Mouse (Mus musculus): ENCODE measurements at regions not wholly inside any gene's neighbourhood (a gene's known extent, or its start where the extent isn't known, plus 50 kb on each side); places are given as distances from the start of the nearest gene placed in this dataset.

DNA sequence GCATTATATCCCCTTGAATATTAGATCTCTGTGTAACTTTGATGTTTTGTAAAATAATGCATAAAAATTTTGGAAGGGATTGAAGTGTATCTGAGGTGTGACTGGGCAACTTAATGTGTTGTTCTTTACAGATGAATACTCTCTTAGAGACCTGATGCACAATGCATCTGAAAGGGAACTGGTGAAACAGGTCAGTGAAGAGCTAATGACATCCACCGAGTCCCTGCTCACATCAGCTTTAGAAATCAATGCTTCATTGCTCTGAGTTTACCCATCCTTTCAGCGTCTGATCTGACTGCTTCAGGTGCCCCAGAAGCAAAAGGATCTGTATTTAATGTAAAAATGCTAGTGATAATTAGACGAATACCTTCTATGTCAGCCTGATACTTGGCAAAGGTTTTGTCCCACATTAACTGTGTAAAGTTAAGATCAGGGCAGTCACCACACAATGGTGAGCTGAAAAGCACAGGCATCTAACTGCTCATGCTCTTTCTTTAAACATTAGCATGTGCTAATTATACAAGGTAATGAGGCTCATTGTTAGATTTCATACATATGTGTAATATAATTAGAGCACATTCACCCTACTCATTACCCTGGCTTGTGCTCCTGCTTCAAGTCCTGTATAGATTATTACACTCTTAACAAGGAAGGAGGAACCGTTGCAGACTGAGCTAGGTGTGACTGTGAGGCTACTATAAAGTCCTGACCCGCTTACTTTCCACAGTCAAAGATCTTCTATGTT lies 204.6 kb upstream of the Tlr4 start:
- no peak for ATAC-seq (ENCODE audit: insufficient number of reproducible peaks, low FRiP score, low TSS enrichment)

DNA sequence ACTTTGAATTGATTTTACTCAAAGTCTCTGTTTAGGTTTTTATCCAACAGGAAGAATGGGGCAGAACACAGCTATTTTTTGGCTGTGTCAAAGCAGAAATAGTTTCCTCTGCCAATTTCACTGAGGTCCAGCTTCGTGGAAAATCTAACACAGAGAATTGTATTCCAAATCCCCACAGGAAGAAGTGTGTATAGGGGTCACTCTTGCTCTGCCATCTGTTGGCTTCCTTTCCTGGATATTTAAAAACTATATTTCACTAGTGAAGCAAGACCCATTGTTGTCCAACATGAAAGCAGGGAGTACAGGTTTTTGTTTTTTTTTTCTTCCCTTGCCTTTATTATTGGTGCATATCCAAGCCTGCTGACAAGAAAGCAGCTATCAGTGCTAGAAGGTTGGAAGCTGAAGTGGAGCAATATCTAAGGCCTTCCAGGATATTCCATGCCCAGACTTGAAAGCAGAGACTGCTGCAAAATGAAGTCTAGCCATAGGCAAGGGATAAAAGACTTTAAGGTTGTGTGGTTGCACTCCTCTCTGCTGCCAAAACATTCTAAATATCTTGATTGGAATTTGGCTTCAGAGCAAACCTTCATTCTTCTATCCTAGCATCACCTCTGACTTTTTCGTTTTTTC lies 208.5 kb upstream of the Tlr4 start:
- ATAC-seq (ENCODE audit: insufficient number of reproducible peaks, low FRiP score, low TSS enrichment), result peak; percentile 88

DNA sequence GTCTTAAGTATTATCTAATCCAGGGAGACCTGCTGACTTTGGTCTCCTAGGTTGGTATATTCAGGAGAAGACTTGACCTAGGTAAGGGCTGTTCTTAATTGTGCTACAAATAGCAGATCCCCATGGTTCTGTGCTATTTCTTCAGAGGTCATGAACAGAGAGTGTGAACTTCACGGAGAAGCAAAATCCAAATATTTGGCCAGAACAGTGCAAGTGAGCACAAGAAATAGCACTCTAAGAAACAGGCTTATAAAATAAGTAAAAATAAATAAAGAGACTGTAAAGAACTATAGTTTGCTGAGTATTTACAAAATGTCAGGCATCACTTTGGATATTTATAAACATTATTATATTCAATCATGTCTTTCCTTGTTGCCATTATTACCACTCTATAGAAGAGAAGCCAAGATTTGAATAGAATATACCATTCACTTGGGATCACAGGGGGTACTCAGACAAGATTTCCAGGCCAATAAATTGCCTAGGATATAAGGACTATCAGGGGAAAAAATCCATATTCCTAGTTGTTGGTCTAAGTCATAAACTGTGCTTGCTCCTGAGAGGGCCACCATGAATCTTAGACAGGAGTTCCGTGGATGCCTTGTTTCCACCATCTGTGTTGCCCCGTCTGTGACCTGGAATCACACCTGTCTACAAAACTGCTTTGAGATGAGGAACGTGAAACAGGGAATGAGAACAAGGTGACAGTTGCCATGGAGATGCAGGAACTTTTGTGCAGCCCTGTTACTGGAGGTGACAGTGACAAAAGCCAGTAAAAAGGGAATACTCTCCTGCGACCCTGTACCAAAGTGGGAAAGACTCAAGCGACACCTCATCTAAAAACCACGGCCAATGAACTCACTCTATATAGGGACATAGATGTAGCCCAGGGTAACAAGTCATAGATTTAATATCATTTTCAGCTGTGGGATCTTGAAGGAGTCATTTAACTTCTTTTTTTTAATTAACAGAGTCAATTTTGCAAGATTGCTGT lies 209.3 kb upstream of the Tlr4 start:
- ATAC-seq (ENCODE audit: insufficient number of reproducible peaks, low FRiP score, low TSS enrichment), result peak; percentile 23; the same call in 1 of the 2 replicates

DNA sequence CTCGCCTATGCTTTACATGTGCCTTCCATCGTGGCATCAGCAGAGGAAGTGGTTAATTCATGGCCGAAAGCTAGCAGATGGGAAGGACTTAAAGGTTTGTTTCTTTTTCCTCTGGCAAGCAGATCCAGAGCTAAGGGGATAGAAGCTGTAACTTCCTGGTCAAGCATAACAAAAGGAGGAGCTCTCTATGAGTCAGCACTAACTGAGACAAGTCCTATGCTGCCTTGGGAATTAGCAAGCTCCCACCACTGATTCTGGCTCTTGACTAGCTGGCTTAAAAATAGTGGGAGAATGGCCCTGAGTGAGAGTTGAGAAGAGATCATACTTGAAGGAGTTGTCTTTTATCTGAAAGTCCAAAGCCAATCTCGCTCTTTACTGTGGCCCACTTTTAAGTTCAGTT lies 210.3 kb upstream of the Tlr4 start:
- ATAC-seq (ENCODE audit: insufficient number of reproducible peaks, low FRiP score, low TSS enrichment), result no peak

DNA sequence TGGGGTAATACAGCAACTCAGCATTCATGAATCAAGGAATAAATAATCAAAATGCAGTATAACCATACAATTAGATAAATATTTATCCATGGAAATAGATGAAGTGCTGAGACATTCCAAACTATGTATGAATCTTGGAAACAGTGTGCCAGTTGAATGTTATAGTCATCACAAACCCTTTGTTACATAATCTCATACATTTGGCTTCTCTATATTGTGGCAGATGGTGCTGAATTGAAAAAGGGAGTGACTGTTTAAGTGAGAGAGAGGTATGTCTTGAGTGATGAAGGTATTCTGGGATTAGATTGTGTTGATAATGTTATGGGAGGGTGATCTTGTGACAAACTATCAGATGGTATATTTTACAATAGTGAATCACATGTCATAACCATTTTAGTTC lies 200.4 kb upstream of the Astn2 start:
- ATAC-seq (ENCODE audit: insufficient number of reproducible peaks, low FRiP score, low TSS enrichment), result peak; percentile 84

DNA sequence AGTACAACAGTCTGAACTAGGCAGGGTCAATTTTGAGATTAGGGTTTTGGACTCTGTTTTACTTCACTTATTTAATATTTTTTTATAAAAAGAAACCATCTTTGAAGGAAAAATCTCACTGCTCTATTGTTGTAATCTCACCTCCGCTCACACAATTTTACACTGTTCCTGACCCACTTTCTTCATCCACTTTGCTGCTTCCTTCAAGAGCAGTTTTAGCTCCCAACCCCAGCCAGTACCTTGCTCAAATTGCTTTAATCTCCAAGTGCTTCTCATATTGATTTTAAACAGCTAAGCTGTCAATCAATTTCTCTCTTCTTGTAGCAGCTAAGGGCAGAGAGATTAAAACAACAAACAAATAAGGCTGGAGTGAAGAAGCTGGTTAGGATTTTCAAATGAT lies 194.3 kb upstream of the Astn2 start:
- ATAC-seq (ENCODE audit: insufficient number of reproducible peaks, low FRiP score, low TSS enrichment), result no peak

DNA sequence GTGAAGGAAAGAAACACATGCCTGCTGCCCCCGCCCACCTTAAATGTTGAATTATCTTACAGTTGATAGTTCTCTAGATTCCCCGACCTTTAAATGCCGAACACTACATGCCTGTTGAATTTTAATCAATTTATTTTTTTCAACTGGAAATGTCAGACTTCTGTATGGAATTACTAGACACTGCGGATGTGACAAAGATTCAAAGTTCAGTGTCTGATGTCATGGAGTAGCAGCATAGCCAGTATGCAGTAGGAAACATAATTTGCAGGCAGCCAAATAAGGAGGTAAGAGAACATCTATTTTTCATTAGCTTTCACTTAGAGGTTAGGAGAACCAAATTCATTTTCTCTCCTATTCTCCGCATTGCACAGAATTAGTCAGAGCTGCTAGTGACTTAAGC lies 182.2 kb upstream of the Astn2 start:
- ATAC-seq (ENCODE audit: insufficient number of reproducible peaks, low FRiP score, low TSS enrichment), result no peak

DNA sequence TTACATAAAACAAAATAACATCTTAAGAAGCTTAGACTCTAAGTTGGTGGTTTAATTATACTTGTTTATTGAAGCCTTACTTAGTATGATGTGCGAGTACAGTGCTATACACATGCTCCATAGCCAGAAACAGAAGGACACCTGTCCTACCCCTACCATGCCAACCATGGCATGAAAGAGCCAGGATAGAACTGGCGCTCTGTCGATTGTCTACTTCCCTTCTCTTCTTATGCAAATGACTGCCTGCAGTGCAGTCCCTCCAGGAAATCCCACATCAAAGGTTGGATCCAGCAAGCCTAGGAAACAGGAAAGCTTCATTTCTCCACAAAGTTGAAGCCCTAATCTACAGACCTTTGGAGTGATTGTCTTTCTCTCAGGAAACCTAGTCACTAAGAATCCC lies 181.8 kb upstream of the Astn2 start:
- ATAC-seq (ENCODE audit: insufficient number of reproducible peaks, low FRiP score, low TSS enrichment), result no peak

DNA sequence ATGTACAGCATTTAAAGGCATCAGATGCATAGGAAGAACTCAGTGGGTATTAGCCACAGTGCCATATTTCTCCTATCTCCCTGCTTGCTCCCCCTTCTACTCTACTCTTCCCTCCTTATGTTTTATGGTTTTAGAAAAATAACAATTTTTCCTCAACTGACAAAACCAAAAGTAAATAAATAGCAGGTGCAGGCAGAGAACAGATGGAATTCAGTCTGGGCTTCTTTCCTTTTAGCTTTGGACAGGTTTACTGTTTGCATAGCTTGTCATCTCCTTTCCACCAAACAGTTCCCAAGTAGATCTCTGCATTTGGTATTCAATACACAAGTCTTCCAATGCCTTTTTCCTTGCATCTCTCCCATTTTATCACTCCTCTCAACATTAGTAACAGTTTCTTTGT lies 152.5 kb upstream of the Astn2 start:
- peak; percentile 45 for ATAC-seq (ENCODE audit: insufficient number of reproducible peaks, low FRiP score, low TSS enrichment)

DNA sequence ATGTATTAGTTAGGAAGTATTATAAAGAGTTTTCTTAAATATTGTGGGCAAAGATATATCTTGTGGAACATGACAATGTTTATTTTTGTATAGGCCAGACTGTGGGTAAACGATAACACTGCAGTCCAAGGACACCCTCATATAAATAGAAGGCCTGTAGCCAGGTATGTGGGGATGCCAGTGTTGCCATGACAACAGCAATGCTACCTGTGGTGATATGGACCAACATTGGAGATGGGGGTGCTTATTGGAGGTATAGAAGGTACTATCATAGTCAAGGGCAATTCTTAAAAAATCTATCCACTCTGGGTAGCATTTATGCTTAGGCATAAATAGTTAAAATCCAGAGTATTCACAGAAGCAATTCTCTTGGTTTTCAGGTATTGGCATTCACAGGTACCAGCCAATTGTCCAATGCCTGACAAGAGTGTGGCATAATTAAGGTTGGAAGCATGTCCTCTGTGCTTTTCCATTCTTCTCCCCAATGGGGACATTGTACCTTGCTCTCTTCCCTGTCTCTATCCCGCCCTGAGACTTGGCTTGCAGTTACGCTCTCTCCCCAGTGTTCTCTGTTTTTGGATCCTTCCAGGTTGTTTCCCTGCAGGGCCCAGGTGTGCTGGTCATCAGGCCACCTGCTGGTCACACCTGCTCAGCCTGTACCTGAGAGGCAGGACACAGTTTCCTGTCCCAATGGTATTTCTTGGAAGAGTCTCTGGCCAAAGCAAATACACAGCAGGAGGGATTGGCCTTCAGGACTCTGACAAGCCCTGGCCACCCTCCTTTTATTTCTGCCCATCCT lies 146.1 kb upstream of the Astn2 start:
- peak; percentile 96 for ATAC-seq (ENCODE audit: insufficient number of reproducible peaks, low FRiP score, low TSS enrichment)

DNA sequence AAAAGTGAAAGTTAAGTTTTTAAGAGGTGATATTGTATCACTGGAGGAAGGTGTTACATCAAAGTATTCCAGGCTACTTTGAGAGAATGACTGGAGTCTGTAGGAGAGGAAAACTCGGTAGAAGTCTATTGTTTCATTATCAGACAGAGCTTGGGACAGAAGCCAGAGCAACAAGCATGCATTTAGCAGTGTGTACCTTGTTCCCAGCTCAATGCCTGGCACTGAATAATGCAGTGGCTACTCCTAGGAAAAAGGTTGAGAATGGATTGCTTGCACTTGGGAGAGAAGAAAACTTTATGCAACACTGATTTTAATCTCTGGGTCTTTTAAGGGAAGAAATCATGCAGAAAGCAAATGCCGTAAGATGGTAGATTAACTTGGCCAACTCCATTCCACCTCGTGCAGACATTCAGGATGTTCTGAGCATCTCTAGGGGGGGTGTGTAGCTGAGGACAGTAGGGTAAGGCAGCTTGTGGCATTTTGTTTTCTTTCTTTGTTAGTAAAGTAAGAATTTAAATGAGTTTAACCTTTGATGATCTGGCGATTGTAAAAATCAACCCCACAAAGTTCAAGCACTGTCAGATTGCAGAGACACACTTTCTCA lies 138.5 kb upstream of the Astn2 start:
- ATAC-seq (ENCODE audit: insufficient number of reproducible peaks, low FRiP score, low TSS enrichment), result no peak

DNA sequence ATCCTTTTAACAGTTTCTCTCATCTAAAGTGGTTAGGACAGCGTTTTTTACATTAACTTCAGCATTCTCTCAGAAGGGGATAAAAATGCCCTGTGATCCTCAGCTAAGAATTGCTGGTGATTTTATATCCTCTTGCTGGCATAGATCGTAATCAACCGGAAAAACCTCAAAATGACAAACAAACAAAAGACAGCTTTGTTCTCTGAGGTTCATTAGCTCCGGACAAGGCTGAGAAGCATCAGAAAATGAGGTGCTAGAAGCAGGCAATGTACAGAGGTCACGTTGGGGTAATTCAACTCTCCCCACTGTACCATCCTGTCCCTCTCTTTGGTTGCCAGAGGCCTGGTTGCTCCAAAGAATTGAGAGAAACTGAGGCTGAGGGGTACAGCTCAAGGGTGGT lies 120.0 kb upstream of the Astn2 start:
- ATAC-seq (ENCODE audit: insufficient number of reproducible peaks, low FRiP score, low TSS enrichment), result no peak

DNA sequence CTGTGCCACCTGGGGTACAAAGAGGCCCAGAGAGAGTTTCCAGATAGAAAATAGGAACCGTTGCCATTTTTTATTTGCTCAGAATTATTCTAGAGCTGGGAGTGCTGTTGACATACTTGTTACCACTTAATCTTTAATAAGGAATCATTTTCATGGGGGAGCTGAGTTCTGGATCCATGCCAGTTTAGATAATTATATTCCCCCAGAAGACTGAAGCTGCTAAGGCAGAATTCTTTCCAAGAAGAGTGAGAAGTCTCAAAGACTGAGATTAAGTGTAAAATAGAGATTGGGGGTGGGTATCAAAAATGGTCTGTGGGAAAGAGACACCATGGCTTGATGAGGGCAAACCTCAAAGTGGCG lies 119.5 kb upstream of the Astn2 start:
- ATAC-seq (ENCODE audit: insufficient number of reproducible peaks, low FRiP score, low TSS enrichment), result peak; percentile 4; the same call in 1 of the 2 replicates

DNA sequence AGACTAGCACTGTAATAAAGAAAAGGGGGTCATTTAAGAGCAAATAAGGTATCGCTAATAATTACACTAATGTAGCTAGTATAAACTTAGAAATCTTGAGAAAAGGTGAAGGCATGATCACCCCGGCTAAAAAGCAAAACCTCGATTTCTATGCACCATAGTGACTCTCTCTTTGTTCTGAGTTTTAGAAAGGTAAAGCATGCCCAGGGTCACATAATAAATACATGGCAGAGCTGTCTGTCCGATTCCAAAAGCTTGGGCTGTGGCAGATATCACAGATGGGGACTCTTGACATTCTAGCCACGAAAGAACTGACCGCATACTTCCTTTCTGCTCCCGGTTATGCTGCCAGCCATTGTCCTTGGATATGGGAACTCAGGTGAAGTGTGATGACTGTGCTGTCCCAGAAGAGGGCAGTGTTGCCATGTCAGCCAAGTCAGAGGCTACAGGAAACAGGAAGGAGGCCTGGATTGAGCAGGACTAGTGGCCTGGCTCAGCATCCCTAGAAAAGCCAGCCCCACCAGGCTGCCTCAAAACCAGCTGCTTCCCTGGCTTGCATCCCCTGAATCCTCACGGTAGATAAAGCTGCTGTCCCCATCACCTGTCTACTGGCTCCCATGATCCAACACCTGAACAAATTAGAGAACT lies 119.0 kb upstream of the Astn2 start:
- peak; percentile 98 for ATAC-seq (ENCODE audit: insufficient number of reproducible peaks, low FRiP score, low TSS enrichment)

DNA sequence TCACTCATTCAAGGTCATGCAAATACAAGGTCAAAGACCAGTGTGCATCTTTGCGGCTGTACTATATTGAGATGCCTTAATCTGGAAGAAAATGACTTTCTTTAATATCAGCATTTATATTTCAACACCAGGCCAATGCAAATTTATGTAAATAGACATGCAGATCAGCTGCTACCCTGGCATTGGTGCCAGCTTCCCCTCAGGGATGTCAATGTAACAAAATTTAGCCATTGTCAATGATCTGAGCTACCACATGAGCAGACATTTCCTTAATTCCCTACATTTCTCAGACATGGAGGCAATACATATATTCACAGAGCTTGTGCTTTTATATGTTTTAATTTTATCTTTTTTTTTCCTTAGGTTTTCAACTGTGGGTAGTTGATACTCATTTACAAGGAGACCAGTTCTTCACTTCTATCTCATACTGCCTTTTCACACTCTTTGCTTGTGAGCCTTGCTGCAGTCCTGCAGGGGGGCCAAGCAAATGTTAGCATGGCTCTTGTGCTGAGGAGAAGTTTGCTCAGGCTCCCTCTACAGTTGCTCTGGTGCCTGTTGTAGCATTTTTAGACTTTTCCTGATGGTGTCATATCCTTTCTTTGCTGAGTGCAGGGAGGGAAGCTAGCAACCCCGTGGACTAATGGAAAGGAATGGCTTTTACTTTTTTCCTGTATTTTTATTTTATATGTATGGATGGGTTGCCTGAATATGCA lies 117.8 kb upstream of the Astn2 start:
- no peak for ATAC-seq (ENCODE audit: insufficient number of reproducible peaks, low FRiP score, low TSS enrichment)

DNA sequence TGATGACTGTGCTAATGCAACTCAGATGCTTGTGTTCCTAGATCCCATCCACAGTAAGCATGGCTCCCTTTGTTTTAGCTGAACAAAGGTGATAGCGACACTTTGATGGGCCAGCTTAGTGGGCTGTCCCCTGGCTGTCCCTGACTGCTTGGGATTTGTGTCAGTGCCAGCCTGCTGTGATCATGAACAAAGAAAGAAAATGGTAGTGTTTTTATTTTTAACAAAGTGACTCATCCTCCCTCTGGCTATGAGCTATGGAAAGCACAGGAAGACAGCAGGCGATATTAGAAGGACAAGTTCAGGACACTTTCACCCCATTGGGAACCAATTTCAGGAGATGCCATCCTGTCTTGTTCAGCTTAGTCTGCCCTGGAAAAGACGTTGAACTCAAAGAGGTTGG lies 116.4 kb upstream of the Astn2 start:
- no peak for ATAC-seq (ENCODE audit: insufficient number of reproducible peaks, low FRiP score, low TSS enrichment)

DNA sequence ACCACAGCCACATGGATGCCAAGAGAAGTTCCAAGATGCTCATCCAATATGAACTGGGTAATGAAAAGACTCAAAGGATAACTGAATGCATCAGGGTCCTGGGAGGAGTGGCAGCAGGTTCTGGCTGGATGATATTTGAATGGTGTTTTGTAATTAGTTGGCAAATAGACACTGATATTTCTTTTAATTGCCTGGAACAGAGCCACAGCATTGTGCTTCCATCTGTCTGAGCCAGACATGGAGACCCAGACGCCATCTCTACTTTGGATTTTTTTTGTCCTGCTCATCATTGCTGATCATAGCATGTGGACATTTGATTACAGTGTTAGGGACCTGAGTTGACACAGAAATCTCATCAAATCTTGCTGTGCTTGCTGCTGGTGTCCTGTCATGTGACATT lies 111.4 kb upstream of the Astn2 start:
- no peak for ATAC-seq (ENCODE audit: insufficient number of reproducible peaks, low FRiP score, low TSS enrichment)

DNA sequence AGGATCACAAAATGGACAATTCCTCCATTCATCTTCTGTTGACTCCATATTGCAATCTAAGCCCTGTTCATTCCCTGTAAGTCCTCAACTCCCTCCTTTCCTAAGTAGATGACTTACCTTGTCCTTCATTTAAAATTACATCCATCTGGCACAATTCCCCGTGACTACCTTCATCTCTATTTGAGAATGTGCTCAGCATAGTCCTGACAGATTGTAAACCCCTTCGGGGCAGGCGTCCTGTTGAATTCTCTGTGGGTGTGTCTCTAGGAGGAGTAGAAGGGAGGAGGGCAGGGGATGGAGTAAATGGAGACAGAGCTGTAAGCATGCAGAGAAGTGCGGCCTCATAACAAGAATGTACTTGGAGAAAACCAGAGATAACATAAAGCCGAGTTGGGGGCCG lies 79.1 kb upstream of the Astn2 start:
- 0 out of 2 replicates have a peak, but pooled peaks have one; percentile 12 for ATAC-seq (ENCODE audit: insufficient number of reproducible peaks, low FRiP score, low TSS enrichment)

Measured in cerebellum, adult (tissue).